Mouse (Mus musculus) CH12.LX (cell line): Measurements from ENCODE around the gene Sh3bp5. TPM values are rescaled to one million over a fixed set of nuclear protein-coding genes. Genes with fewer than 3 reads are reported as not detected.

Experiments
- DNase-seq: peaks from one replicate; pipeline ENCODE4 v3.0.0-alpha.2; 2013; ENCODE audit errors: extremely low read depth
- H3K27ac ChIP-seq: 2 replicates; pipeline ENCODE4 v1.5.1; 2012; ENCODE audit warnings: low read depth, mild to moderate bottlenecking, control low read depth, moderate library complexity; ENCODE audit not compliant: insufficient read depth
- H3K27me3 ChIP-seq: replicated peaks from 2 replicates; pipeline ENCODE3; 2012; ENCODE audit warnings: inconsistent platforms
- H3K36me3 ChIP-seq, 2 experiments: replicated peaks in 1 of 2; 2 replicates each; pipeline versions ENCODE3 to v1.6.1; 2012; ENCODE audit warnings: inconsistent platforms in 1 of 2, low read length in 1 of 2, mild to moderate bottlenecking in 1 of 2, mixed read lengths in 1 of 2, moderate library complexity in 1 of 2; ENCODE audit not compliant: control insufficient read depth in 1 of 2, insufficient read depth in 1 of 2
- H3K4me1 ChIP-seq, 2 experiments: 2 replicates each; pipeline ENCODE4 v1.6.1; 2012; ENCODE audit warnings: inconsistent platforms in 1 of 2, moderate library complexity in 1 of 2; ENCODE audit not compliant: insufficient read depth in 2 of 2, control insufficient read depth in 1 of 2
- H3K4me2 ChIP-seq: 2 replicates; pipeline ENCODE4 v1.6.1; 2012; ENCODE audit warnings: low read depth, mild to moderate bottlenecking, control low read depth; ENCODE audit not compliant: poor library complexity, insufficient read depth, severe bottlenecking
- H3K4me3 ChIP-seq, 3 experiments: fragments of 150-350 bp in 1 of 3; sonication (generic) in 1 of 3; replicated peaks in 1 of 3; 2 replicates each; pipeline versions ENCODE3 to v1.5.1; 2011 to 2012; ENCODE audit warnings: low read depth in 2 of 3, low read length in 2 of 3, mild to moderate bottlenecking in 2 of 3, moderate library complexity in 2 of 3, control low read depth in 1 of 3, improper control_type of control experiment in 1 of 3, inconsistent platforms in 1 of 3, mixed read lengths in 1 of 3; ENCODE audit not compliant: poor library complexity in 1 of 3
- H3K79me2 ChIP-seq: replicated peaks from 2 replicates; pipeline ENCODE4 v1.6.1; 2012; ENCODE audit warnings: mild to moderate bottlenecking, moderate library complexity; ENCODE audit not compliant: control insufficient read depth, poor library complexity, insufficient read depth, severe bottlenecking; ENCODE audit errors: extremely low read depth
- H3K9ac ChIP-seq: 2 replicates; pipeline ENCODE4 v1.6.1; 2012; ENCODE audit warnings: low read depth, mild to moderate bottlenecking, control low read depth, moderate library complexity; ENCODE audit not compliant: insufficient read depth
- H3K9me3 ChIP-seq: replicated peaks from 2 replicates; pipeline ENCODE3; 2012; ENCODE audit warnings: low read length, inconsistent platforms, mixed read lengths
- CHD2 ChIP-seq: IDR thresholded peaks from 2 replicates; pipeline ENCODE4 v1.6.1; 2011; ENCODE audit warnings: low read length, improper control_type of control experiment
- CTCF ChIP-seq, 2 experiments: IDR thresholded peaks in 1 of 2; conservative IDR thresholded peaks in 1 of 2; 2 replicates each; pipeline ENCODE4 v1.5.1; 2011 to 2012; ENCODE audit warnings: low read depth in 2 of 2, low read length in 2 of 2, improper control_type of control experiment in 1 of 2, inconsistent platforms in 1 of 2, mild to moderate bottlenecking in 1 of 2, moderate library complexity in 1 of 2
- ELF1 ChIP-seq: IDR thresholded peaks from 2 replicates; pipeline ENCODE4 v1.6.1; 2014; ENCODE audit warnings: low read depth, mild to moderate bottlenecking, inconsistent platforms, low read length, improper control_type of control experiment
- EP300 ChIP-seq: IDR thresholded peaks from 2 replicates; pipeline ENCODE4 v1.6.1; 2011; ENCODE audit warnings: low read length, improper control_type of control experiment
- ETS1 ChIP-seq: conservative IDR thresholded peaks from 2 replicates; pipeline ENCODE4 v1.6.1; 2012; ENCODE audit warnings: low read depth, mild to moderate bottlenecking, inconsistent platforms, low read length, improper control_type of control experiment, moderate library complexity
- HCFC1 ChIP-seq: IDR thresholded peaks from 2 replicates; pipeline ENCODE4 v1.6.1; 2012; ENCODE audit warnings: low read depth, mild to moderate bottlenecking, inconsistent platforms, low read length, improper control_type of control experiment
- IRF4 ChIP-seq: IDR thresholded peaks from 2 replicates; pipeline ENCODE4 v1.6.1; 2014; ENCODE audit warnings: low read depth, mild to moderate bottlenecking, inconsistent platforms, low read length, improper control_type of control experiment
- MAX ChIP-seq: IDR thresholded peaks from 2 replicates; pipeline ENCODE4 v1.6.1; 2011; ENCODE audit warnings: low read length, improper control_type of control experiment
- MXI1 ChIP-seq: IDR thresholded peaks from 2 replicates; pipeline ENCODE4 v1.6.1; 2011; ENCODE audit warnings: mild to moderate bottlenecking, low read depth, low read length, improper control_type of control experiment
- MYC ChIP-seq: IDR thresholded peaks from 2 replicates; pipeline ENCODE4 v1.6.1; 2011; ENCODE audit warnings: low read depth, mild to moderate bottlenecking, improper control_type of control experiment, low read length
- POLR2A ChIP-seq: IDR thresholded peaks from 2 replicates; pipeline ENCODE4 v1.6.1; 2011; ENCODE audit warnings: low read depth, mild to moderate bottlenecking, improper control_type of control experiment, low read length
- RAD21 ChIP-seq: IDR thresholded peaks from 2 replicates; pipeline ENCODE4 v1.6.1; 2011; ENCODE audit warnings: low read depth, mild to moderate bottlenecking, low read length, improper control_type of control experiment, moderate library complexity
- RCOR1 ChIP-seq: conservative IDR thresholded peaks from 2 replicates; pipeline ENCODE4 v1.6.1; 2012; ENCODE audit warnings: low read depth, mild to moderate bottlenecking, inconsistent platforms, low read length, improper control_type of control experiment
- SMC3 ChIP-seq: IDR thresholded peaks from 2 replicates; pipeline ENCODE4 v1.6.1; 2011; ENCODE audit warnings: low read depth, low read length, improper control_type of control experiment
- ZC3H11A ChIP-seq: IDR thresholded peaks from 2 replicates; pipeline ENCODE4 v1.6.1; 2012; ENCODE audit warnings: low read depth, mild to moderate bottlenecking, inconsistent platforms, low read length, improper control_type of control experiment
- ZNF384 ChIP-seq: IDR thresholded peaks from 2 replicates; pipeline ENCODE4 v1.6.1; 2012; ENCODE audit warnings: low read depth, low read length, improper control_type of control experiment, inconsistent platforms
- dilution Hi-C: fragments of 300-500 bp; cut with MboI; formaldehyde crosslinking; loops from 2 replicates; pipeline ENCODE4 v1.14.3; 2020; ENCODE audit warnings: low sequenced_read_pairs; ENCODE audit not compliant: extremely low pct_unique_long_range_greater_than_20kb, extremely low pct_ligation_motif_present
- in situ Hi-C: fragments of 300-500 bp; cut with MboI; formaldehyde crosslinking; loops from 3 replicates; pipeline ENCODE4 v1.14.3; 2019; ENCODE audit warnings: low sequenced_read_pairs, low pct_ligation_motif_present, low pct_unique_long_range_greater_than_20kb, mixed read lengths
- polyA plus RNA-seq: library from polyadenylated mRNA; unstranded; fragments of >175 nt; gene quantifications from 2 replicates; pipeline ENCODE4 v1.2.1, GENCODE M21; 2012; ENCODE audit warnings: low read depth; ENCODE audit not compliant: insufficient read length
- total RNA-seq, 2 experiments: library from RNA; depleted of rRNA; stranded (reverse); fragments of 300-350 nt in 1 of 2; fragments of >200 nt in 1 of 2; gene quantifications; 2 replicates each; pipeline ENCODE4 v1.2.3; 2012 to 2014

Sh3bp5 gene
- total and polyA plus RNA-seq, 3 experiments = 57.4 to 158 (median 64.6) TPM

DNA sequence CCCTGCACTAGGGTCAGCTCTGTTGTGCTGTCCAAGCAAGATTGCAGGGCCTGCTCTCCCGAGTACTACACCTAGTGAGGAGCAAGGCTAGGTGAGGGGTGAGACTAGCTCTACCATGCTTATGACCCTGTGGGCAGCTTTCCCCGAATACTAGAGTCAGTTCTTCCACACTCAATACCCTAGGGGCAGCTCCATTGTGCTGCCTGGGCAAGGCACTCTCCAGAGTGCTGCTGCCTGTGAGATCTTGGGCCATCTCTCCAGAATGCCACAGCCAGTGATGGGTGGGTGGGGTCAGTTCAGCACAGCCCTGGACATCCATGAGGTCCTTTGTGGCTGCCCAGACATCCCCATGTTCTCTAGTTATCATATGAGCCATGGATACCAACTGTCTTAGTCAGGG lies 106.1 kb downstream of the Sh3bp5 start:
- TF ChIP-seq ELF1 (no peak), RCOR1 (no peak), MAX (no peak), MXI1 (no peak), ZNF384 (no peak), POLR2A (no peak), ETS1 (no peak), IRF4 (no peak), EP300 (no peak), ZC3H11A (no peak), HCFC1 (no peak)
- Histone ChIP-seq H3K9ac (no peak overlapping the region), H3K4me1 (peaks cover 12 to 28% of the 10 kb centered on the region in 2 experiments), H3K4me3 (peak overlapping the region in 1 of 3 experiments; percentile 33), H3K9me3 (no peaks in the 10 kb centered on the region), H3K27ac (no peak overlapping the region), H3K36me3 (no peaks in the 10 kb centered on the region), H3K4me2 (no peak overlapping the region), H3K27me3 (no peaks in the 10 kb centered on the region), H3K79me2 (no peaks in the 10 kb centered on the region)
- dilution Hi-C loops (no loop called here), in situ Hi-C loops (no loop called here)
- DNase-seq = no peak

DNA sequence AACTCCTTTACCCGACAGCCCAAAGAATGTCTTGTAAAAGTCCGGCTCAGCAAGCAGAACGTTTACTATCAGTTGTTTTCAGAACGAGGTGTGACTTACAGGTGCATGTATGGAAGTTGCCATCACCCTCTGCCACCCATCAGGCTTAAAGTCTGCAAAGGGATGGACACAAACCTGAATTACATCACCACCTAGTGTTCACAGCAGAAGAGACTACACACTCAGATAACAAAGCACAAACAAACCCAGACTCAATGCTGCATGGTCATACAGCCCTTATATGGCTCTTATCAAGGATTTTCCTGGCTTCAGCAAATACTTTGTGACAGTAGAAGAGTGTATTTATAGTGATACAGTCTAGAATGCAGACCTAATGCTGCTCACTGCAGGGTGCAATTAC lies 108.2 kb downstream of the Sh3bp5 start:
- DNase-seq = peak; percentile 25
- no peak overlapping the region for H3K27ac ChIP-seq
- TF ChIP-seq CHD2 = no peak
- TF ChIP-seq CTCF (conservative IDR thresholded peaks at IDR 0.05 in 1 of 2, IDR thresholded peaks at IDR 0.05 in 1 of 2; ENCODE audit: low read depth in 2 of 2, low read length in 2 of 2) = peak in 1 of 2 experiments; percentile 68; a peak in 2 of 4 replicates
- peak; percentile 65 for TF ChIP-seq RAD21
- TF ChIP-seq MYC = 0 out of 2 replicates have a peak, but pooled peaks have one; percentile 10
- TF ChIP-seq SMC3 = peak; percentile 49
- H3K4me3 ChIP-seq = no peak overlapping the region
- H3K4me2 ChIP-seq = no peak overlapping the region
- in situ Hi-C loops (no loop called here), dilution Hi-C loops (no loop called here)
- H3K4me1 ChIP-seq = peaks cover 17 to 44% of the 10 kb centered on the region in 2 experiments
- H3K27me3 ChIP-seq = no peaks in the 10 kb centered on the region
- no peaks in the 10 kb centered on the region for H3K79me2 ChIP-seq
- H3K9ac ChIP-seq = no peak overlapping the region
- H3K9me3 ChIP-seq = no peaks in the 10 kb centered on the region
- H3K36me3 ChIP-seq = no peaks in the 10 kb centered on the region

DNA sequence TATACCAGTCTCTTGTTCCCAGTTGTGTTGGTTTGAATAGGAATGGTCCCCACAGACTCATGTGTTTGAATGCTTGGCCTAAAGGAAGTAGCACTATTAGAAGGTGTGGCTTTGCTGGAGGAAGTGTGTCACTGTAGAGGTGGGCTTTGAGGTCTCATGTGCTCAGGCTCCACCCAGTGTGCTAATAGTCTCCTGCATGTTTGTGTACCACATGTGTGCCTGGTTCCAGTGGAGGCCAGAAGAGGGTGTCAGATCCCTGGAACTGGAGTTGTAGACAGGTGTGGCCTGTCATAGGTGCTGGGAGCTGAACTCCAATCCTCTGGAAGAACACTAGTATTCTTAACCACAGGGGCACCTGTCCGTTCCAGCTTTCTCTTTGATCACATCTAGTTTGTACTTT lies 108.7 kb downstream of the Sh3bp5 start:
- dilution Hi-C loops = no loop called here
- TF ChIP-seq ZC3H11A (no peak), CTCF (conservative IDR thresholded peaks at IDR 0.05 in 1 of 2, IDR thresholded peaks at IDR 0.05 in 1 of 2; ENCODE audit: low read depth in 2 of 2, low read length in 2 of 2) (0 out of 4 replicates have a peak, but pooled peaks of 1 of the 2 experiments have one; percentile 4)
- H3K9me3 ChIP-seq = no peaks in the 10 kb centered on the region
- no peak overlapping the region for H3K4me2 ChIP-seq
- H3K9ac ChIP-seq = no peak overlapping the region
- in situ Hi-C loops = no loop called here
- H3K4me3 ChIP-seq = no peak overlapping the region
- H3K4me1 ChIP-seq = peaks cover 17 to 46% of the 10 kb centered on the region in 2 experiments
- no peak overlapping the region for H3K27ac ChIP-seq
- no peaks in the 10 kb centered on the region for H3K79me2 ChIP-seq
- H3K36me3 ChIP-seq = no peaks in the 10 kb centered on the region
- H3K27me3 ChIP-seq = no peaks in the 10 kb centered on the region
- DNase-seq = peak; percentile 25
